Mouse (Mus musculus): ENCODE data around the gene Slc2a8.

- TF ChIP-seq CTCF (IDR thresholded peaks at IDR 0.05; ENCODE audit: extremely low read depth, insufficient read depth, low read length) (no peak), POLR2A (IDR thresholded peaks at IDR 0.05; ENCODE audit: extremely low read depth, insufficient read depth, low read length) (no peak)
Measured at GRCm38 (mm10) chr2:32964659-32965457, 17.0 kb downstream of the Slc2a8 start.

All from cortical plate, adult 2 months (tissue).